Mouse (Mus musculus) hindbrain, embryonic 11.5 days (tissue): Measurements from ENCODE around the gene Fbxl18. TPM values are rescaled to one million over a fixed set of nuclear protein-coding genes. Genes with fewer than 3 reads are reported as not detected.
A peak's percentile ranks its signal among the peaks of the same experiment; 100 is the strongest.
"Not testable (repeated sequence)": the region's sequence is repeated elsewhere in the genome, so short reads cannot be mapped to it uniquely, and the experiment has no call there.

Source experiments
- ATAC-seq: fragments of 200-750 bp; cut with Nextera tagmentation; 2 replicates; pipeline ENCODE4 v1.8.0; 2017; ENCODE audit warnings: mild to moderate bottlenecking, moderate TSS enrichment, moderate library complexity; ENCODE audit not compliant: low FRiP score
- DNase-seq: peaks from one replicate; pipeline ENCODE4 v3.0.0-alpha.2; 2015; ENCODE audit warnings: low spot score
- H3K27ac ChIP-seq: fragments of 300-500 bp; sonication (generic); 2 replicates; pipeline ENCODE4 v1.5.1; 2014; ENCODE audit warnings: mild to moderate bottlenecking, low read depth, low read length
- H3K27me3 ChIP-seq: fragments of 300-500 bp; sonication (generic); 2 replicates; pipeline ENCODE4 v1.6.1; 2014; ENCODE audit warnings: mild to moderate bottlenecking, low read length, moderate library complexity, mixed read lengths; ENCODE audit not compliant: control insufficient read depth, insufficient read depth
- H3K36me3 ChIP-seq: fragments of 300-500 bp; sonication (generic); 2 replicates; pipeline ENCODE4 v1.6.1; 2014; ENCODE audit warnings: mild to moderate bottlenecking, low read length, moderate library complexity, mixed read lengths; ENCODE audit not compliant: control insufficient read depth, insufficient read depth
- H3K4me1 ChIP-seq: fragments of 300-500 bp; sonication (generic); replicated peaks from 2 replicates; pipeline ENCODE4 v1.6.1; 2014; ENCODE audit warnings: low read length, mixed read lengths; ENCODE audit not compliant: control insufficient read depth, insufficient read depth
- H3K4me2 ChIP-seq: fragments of 300-500 bp; sonication (generic); replicated peaks from 2 replicates; pipeline ENCODE4 v1.6.1; 2014; ENCODE audit warnings: mild to moderate bottlenecking, low read depth, low read length
- H3K4me3 ChIP-seq: fragments of 300-500 bp; sonication (generic); 2 replicates; pipeline ENCODE4 v1.5.1; 2014; ENCODE audit warnings: low read depth, low read length
- H3K9ac ChIP-seq: fragments of 300-500 bp; sonication (generic); 2 replicates; pipeline ENCODE4 v1.6.1; 2014; ENCODE audit warnings: low read depth, low read length
- H3K9me3 ChIP-seq: fragments of 300-500 bp; sonication (generic); 2 replicates; pipeline ENCODE4 v1.6.1; 2016; ENCODE audit warnings: low read length; ENCODE audit not compliant: control insufficient read depth
- WGBS: fragments of 180-500 bp; shearing (Covaris S2); extraction: QIAGEN DNeasy Blood & Tissue Kit; methylation state at CpG from one replicate; pipeline ENCODE4 v1.1.7; 2014; 5-methylcytosine and 5-hydroxymethylcytosine counted together
- polyA plus RNA-seq: library from polyadenylated mRNA; unstranded; fragments of >200 nt; fragmentation: Nextera tagmentation; extraction: Ambion mirVana; gene quantifications from 2 replicates; pipeline ENCODE4 v1.2.1, GENCODE M21; 2014

The Fbxl18 gene
- polyA plus RNA-seq, 1 experiment from 2014 or later: 14.5 TPM

DNA sequence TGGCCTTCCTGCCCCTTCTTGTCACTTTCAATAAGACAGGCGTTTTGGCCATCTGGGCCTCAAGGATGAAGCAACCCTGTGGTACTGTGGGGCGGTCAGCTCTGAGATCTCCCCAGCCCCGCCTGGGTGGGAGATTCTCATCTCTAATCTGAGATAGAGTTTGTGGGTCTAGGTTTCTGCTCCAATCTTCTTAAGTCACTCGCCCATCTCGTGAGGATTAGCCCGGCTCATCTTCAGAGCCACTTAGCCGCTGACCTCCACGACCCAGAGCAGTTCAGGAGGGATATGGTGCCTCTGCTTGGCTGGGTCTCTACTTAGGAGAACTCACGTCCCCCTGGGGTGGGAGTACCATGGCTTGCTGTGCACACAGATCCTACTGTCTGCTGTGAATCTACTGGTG is 44.7 kb downstream of the Fbxl18 start:
- no peak overlapping the region for H3K4me3 ChIP-seq
- H3K9me3 ChIP-seq: no peaks in the 10 kb centered on the region
- H3K27me3 ChIP-seq: no peaks in the 10 kb centered on the region
- no peak overlapping the region for H3K27ac ChIP-seq
- H3K4me1 ChIP-seq: no peaks in the 10 kb centered on the region
- H3K36me3 ChIP-seq: no peaks in the 10 kb centered on the region
- 81% methylated on average over 9 of the region's 9 CpGs for WGBS
- ATAC-seq (no peak), DNase-seq (no peak)
- H3K4me2 ChIP-seq: no peak overlapping the region
- H3K9ac ChIP-seq: no peak overlapping the region

DNA sequence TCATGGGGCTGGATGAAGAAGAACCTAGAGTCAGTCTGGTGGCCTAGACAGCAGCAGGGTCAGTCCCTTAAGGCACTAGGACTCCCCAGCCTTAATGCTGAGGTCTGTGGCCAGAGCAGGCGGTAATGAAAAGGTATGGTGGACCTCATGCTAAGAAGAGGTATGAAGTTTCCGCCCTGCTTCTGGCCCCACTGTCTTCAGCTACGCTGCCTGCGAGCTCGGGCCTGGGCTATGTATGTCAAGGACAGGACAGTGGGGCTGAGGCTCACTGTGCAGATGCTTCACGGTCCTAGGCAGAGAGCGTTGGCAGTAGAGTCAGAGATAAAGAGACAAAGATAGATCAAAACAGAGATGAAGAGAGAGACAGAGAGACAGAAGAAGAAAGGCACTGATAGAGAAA is 46.3 kb downstream of the Fbxl18 start:
- WGBS: 96% methylated on average over 7 of the region's 7 CpGs
- Histone ChIP-seq H3K36me3 (no peaks in the 10 kb centered on the region), H3K4me2 (no peak overlapping the region), H3K9ac (no peak overlapping the region), H3K4me1 (no peaks in the 10 kb centered on the region), H3K4me3 (no peak overlapping the region), H3K9me3 (no peaks in the 10 kb centered on the region), H3K27ac (no peak overlapping the region), H3K27me3 (no peaks in the 10 kb centered on the region)
- DNase-seq: no peak
- no peak for ATAC-seq

DNA sequence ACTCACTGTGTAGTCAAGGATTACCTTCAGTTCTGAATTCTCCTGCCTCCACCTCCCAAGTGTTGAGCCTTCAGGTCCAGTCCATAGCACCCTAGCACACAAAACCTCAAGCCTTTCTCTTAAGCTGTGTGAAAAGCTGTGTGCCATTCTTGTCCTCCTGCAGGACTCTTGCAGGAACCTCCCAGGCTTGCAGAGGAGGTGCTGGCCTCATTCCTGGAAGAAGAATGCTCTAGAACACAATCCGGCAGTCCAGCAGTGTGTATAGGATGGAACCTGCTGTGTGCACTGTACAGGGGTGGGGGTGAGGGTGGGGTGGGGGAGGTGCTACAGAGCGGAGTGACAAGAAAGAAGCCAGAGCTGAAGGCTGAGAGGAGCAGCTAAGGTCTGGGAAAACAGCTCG is 47.1 kb downstream of the Fbxl18 start:
- H3K4me1 ChIP-seq: no peaks in the 10 kb centered on the region
- no peaks in the 10 kb centered on the region for H3K27me3 ChIP-seq
- H3K9me3 ChIP-seq: no peaks in the 10 kb centered on the region
- DNase-seq (no peak), ATAC-seq (no peak)
- H3K36me3 ChIP-seq: no peaks in the 10 kb centered on the region
- no peak overlapping the region for H3K4me3 ChIP-seq
- H3K4me2 ChIP-seq: no peak overlapping the region
- 71% methylated on average over 3 of the region's 3 CpGs for WGBS
- no peak overlapping the region for H3K9ac ChIP-seq
- H3K27ac ChIP-seq: no peak overlapping the region

DNA sequence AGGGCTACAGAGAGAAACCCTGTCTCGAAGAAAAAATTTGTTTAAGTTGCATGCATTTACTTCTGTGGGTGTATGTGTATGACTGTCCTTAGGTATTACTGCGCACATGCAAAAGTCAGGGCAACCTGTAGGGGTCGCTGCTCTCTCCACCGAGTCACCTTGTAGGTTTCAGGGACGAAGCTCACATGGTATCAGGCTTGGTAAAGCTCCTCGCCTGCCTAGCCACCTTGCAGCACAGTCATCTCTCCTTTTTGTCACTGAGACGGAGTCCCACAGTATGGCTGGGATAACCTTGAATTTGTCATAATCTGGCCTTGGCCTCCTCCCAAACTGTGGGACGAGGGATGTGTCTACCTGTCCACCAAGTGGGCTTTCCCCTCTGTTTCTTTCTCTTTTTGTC is 50.8 kb downstream of the Fbxl18 start:
- no peak for DNase-seq
- 60% methylated on average over 8 of the region's 8 CpGs for WGBS
- no peak overlapping the region for H3K9ac ChIP-seq
- no peaks in the 10 kb centered on the region for H3K9me3 ChIP-seq
- H3K4me1 ChIP-seq: no peaks in the 10 kb centered on the region
- no peak overlapping the region for H3K27ac ChIP-seq
- H3K36me3 ChIP-seq: no peaks in the 10 kb centered on the region
- ATAC-seq: no peak
- no peak overlapping the region for H3K4me2 ChIP-seq
- H3K27me3 ChIP-seq: no peaks in the 10 kb centered on the region
- no peak overlapping the region for H3K4me3 ChIP-seq

DNA sequence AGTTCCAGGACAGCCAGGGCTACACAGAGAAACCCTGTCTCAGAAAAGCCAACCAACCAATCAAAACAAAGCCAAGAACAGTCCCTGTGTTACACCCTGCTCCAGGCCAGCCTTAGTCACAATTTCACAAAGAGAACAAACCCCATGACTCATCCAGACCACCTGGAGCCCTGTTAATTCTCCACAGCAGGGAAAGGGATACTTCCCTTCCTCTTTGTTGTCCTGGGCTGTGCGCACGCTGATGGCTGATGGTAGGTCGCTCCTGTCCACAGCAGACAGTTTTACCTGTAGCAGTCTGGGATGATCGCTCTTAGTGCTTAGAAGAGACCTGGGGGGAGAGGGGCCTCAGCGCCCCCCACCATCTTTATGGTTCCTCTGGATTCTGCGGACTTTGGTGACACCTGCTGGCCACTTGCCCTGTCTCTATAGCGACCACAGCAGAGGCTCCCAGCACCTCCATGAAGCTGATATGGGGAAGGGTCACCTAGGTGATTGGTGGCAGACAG is 53.0 kb downstream of the Fbxl18 start:
- no peaks in the 10 kb centered on the region for H3K4me1 ChIP-seq
- no peaks in the 10 kb centered on the region for H3K36me3 ChIP-seq
- H3K27ac ChIP-seq: no peak overlapping the region
- peak; percentile 68; the same call in 1 of the 2 replicates for ATAC-seq
- no peaks in the 10 kb centered on the region for H3K27me3 ChIP-seq
- DNase-seq: peak; percentile 53
- no peaks in the 10 kb centered on the region for H3K9me3 ChIP-seq
- H3K4me3 ChIP-seq: no peak overlapping the region
- H3K9ac ChIP-seq: no peak overlapping the region
- WGBS: 22% methylated on average over 7 of the region's 7 CpGs
- H3K4me2 ChIP-seq: no peak overlapping the region

DNA sequence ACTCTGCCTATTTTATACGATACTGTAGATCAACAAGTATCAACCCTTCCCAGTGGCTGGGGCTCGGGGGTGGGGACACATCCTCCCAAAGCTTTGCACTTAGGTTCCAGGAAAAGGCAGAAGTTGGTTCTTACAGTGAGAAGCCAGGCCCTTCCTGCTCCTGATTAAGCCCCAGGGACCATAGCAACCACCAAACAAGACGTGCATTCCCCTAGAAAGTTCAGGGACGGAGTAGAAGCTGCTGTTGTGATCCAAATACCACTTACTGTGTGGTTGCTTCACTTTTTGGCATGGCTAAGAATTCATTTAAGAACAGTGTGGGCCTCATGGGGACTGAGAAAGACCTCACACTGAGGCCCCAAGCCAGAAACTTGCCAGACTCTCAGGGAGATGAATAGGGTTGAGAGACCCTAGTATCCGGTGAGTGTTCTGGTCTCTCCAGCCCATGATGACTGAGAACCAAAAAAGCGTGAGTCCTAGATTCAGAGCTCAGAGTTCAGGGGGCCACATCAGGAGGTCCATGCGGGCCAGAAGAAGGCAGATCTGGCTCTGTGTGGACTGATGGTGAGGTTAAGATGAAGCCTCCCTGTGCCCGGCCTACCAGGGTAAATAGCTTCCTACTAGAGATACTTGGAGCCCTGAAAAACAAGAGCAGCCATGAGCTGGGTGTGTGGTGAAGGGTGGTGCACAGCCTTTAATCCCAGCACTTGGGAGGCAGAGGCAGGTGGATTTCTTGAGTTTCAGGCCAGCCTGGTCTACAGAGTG is 53.7 kb downstream of the Fbxl18 start:
- Histone ChIP-seq H3K9ac (no peak overlapping the region), H3K4me2 (no peak overlapping the region), H3K4me1 (no peaks in the 10 kb centered on the region), H3K36me3 (no peaks in the 10 kb centered on the region), H3K9me3 (no peaks in the 10 kb centered on the region), H3K27me3 (no peaks in the 10 kb centered on the region), H3K27ac (no peak overlapping the region), H3K4me3 (no peak overlapping the region)
- DNase-seq: no peak
- 78% methylated on average over 8 of the region's 8 CpGs for WGBS
- ATAC-seq: no peak

DNA sequence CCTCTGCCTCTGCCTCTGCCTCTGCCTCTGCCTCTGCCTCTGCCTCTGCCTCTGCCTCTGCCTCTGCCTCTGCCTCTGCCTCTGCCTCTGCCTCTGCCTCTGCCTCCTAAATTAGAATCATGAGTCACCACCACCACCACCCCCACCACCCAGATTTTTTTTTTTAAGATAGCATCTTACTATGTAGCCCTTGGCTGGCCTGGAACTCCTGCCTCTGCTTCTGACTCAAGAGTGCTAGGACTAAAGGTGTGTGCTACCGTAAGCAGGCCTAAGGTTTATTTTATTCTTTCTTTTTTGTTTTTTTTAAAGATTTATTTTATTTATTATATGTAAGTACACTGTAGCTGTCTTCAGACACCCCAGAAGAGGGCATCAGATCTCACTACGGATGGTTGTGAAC is 57.8 kb downstream of the Fbxl18 start:
- not testable (repeated sequence) for H3K9me3 ChIP-seq, H3K4me1 ChIP-seq, ATAC-seq, H3K4me2 ChIP-seq, DNase-seq, H3K27me3 ChIP-seq, H3K4me3 ChIP-seq, H3K9ac ChIP-seq, H3K36me3 ChIP-seq, H3K27ac ChIP-seq
- WGBS: 97% methylated on average over 2 of the region's 2 CpGs

DNA sequence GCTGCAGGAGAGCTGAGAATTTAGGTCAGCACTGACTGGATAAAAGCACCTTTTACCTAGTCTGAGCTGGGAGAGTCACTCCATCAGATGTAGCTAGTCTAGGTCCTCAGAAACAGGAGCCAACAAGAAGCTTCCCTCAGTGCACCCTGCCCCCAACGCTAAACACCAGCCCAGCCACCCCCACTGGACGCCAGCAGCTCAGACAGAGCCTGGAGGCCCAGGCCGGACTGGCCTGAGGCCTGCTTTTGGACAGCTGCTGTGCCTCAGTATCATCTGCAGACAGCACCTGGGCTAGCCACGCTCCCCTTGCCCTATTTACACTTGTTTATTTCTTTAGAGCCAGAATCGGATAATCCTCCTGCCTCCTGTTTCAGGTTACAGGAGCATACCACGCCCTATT is 58.3 kb downstream of the Fbxl18 start:
- Histone ChIP-seq H3K27ac (no peak overlapping the region), H3K4me3 (no peak overlapping the region), H3K36me3 (no peaks in the 10 kb centered on the region), H3K9ac (no peak overlapping the region), H3K9me3 (no peaks in the 10 kb centered on the region), H3K4me2 (no peak overlapping the region), H3K4me1 (no peaks in the 10 kb centered on the region), H3K27me3 (no peaks in the 10 kb centered on the region)
- 67% methylated on average over 6 of the region's 6 CpGs for WGBS
- ATAC-seq (no peak), DNase-seq (no peak)
